Mouse (Mus musculus) limb, embryonic 12.5 days (tissue): ENCODE measurements around the gene Pacs1. TPM values are rescaled to one million over a fixed set of nuclear protein-coding genes. Genes with fewer than 3 reads are reported as not detected.

Experiments used
- ATAC-seq: fragments of 200-750 bp; cut with Nextera tagmentation; 2 replicates; pipeline ENCODE4 v1.8.0; 2017; ENCODE audit warnings: low read depth, moderate TSS enrichment; ENCODE audit not compliant: insufficient number of reproducible peaks, insufficient read depth, low FRiP score, low TSS enrichment
- H3K27ac ChIP-seq: fragments of 300-500 bp; sonication (generic); 2 replicates; pipeline ENCODE4 v1.5.1; 2016; ENCODE audit warnings: mild to moderate bottlenecking, moderate library complexity
- H3K27me3 ChIP-seq: fragments of 300-500 bp; sonication (generic); 2 replicates; pipeline ENCODE4 v1.6.1; 2016; ENCODE audit warnings: mild to moderate bottlenecking, moderate library complexity
- H3K36me3 ChIP-seq: fragments of 300-500 bp; sonication (generic); 2 replicates; pipeline ENCODE4 v1.6.1; 2016; ENCODE audit warnings: mild to moderate bottlenecking, moderate library complexity
- H3K4me1 ChIP-seq: fragments of 300-500 bp; sonication (generic); replicated peaks from 2 replicates; pipeline ENCODE4 v1.6.1; 2016
- H3K4me2 ChIP-seq: fragments of 300-500 bp; sonication (generic); 2 replicates; pipeline ENCODE4 v1.6.1; 2016; ENCODE audit warnings: mild to moderate bottlenecking, moderate library complexity
- H3K4me3 ChIP-seq: fragments of 300-500 bp; sonication (generic); replicated peaks from 2 replicates; pipeline ENCODE4 v1.5.1; 2016; ENCODE audit warnings: mild to moderate bottlenecking
- H3K9ac ChIP-seq: fragments of 300-500 bp; sonication (generic); replicated peaks from 2 replicates; pipeline ENCODE4 v1.6.1; 2016; ENCODE audit warnings: mild to moderate bottlenecking, moderate library complexity
- H3K9me3 ChIP-seq: fragments of 300-500 bp; sonication (generic); 2 replicates; pipeline ENCODE4 v1.6.1; 2016; ENCODE audit warnings: mild to moderate bottlenecking, moderate library complexity
- WGBS: fragments of 180-500 bp; shearing (Covaris S2); methylation state at CpG from one replicate; pipeline ENCODE4 v1.1.7; 2016; 5-methylcytosine and 5-hydroxymethylcytosine counted together
- polyA plus RNA-seq: library from polyadenylated mRNA; unstranded; fragments of >200 nt; fragmentation: Nextera tagmentation; extraction: Ambion mirVana; gene quantifications from 2 replicates; pipeline ENCODE4 v1.2.1, GENCODE M21; 2016

The Pacs1 gene
- polyA plus RNA-seq, 1 experiment from 2014 or later = 25.9 TPM

DNA sequence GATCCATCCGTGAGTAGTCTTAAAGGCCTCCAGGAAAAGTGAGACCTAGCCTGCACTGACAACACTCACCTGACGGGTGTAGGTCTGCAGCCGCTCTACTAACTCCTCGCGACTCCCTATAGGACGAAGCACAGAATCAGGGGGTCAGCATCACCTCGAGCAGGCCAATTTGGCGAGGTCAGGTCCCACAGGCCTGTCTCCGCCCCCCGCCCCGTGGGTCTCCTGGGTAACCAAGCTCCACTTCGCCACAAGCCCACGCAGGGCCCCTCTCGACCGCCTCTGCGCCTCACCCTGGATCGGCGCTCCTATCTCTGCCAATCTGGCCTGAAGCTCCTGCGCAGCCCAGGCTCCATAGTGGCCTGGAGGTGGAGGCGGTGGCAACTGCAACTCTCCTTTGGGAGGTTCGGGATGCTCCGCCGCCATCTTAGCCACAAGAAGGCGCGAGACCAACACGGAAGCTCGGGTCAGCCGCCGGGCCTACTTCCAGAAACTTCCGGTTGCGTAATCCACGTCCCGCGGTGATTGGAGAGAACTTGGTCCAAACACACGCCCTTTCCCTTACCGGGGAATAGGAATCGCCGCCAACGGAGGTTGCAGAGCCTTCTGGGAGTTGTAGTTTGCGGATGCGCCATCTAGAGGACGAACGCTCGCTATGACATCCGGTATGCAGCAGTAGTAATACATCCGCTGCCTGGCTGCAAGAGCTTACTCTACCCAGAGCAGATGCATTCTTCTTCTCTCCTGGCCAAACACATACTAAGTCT, 22.2 kb upstream of the Pacs1 start, which contains the start of gene Sf3b2:
Sf3b2 (minus strand) TSS at position 484 of the 764 bp plus-strand sequence.
- peak; percentile 95 for ATAC-seq
- H3K27me3 ChIP-seq = no peaks in the 10 kb centered on the region
- H3K36me3 ChIP-seq = peaks cover 38% of the 10 kb centered on the region
- H3K9ac ChIP-seq = peak within 1 kb of the TSS; percentile 84
- no peaks in the 10 kb centered on the region for H3K9me3 ChIP-seq
- H3K4me3 ChIP-seq = peak within 1 kb of the TSS; percentile 87
- under 1% methylated on average over 46 of the region's 46 CpGs for WGBS
- peak within 1 kb of the TSS; percentile 88 for H3K27ac ChIP-seq
- peaks cover 34% of the 10 kb centered on the region for H3K4me1 ChIP-seq
- H3K4me2 ChIP-seq = peak within 1 kb of the TSS; percentile 91

DNA sequence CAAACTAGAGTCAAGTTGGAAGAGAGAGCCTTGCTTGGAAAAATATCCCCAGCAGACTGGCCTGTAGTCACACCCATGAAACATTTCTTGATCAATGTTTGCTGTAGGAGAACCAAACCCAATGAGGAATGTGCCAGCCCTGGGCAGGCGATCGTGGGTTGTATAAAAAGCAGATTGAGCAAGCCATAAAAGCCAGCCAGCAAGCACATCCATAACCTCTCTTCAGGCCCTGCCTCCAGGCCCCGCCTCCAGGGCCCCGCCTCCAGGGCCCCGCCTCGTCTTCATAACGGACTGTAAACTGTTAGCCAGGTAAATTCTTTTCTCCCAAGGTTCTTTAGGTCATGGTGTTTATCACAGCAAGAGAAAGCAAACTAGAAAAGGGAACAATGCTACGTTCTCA, 5.5 kb upstream of the Pacs1 start:
- Histone ChIP-seq H3K4me1 (peaks cover 7% of the 10 kb centered on the region; the same call in 1 of the 2 replicates), H3K4me3 (no peak overlapping the region), H3K4me2 (no peak overlapping the region), H3K27me3 (no peaks in the 10 kb centered on the region), H3K9ac (no peak overlapping the region), H3K36me3 (peaks cover 94% of the 10 kb centered on the region), H3K27ac (no peak overlapping the region), H3K9me3 (no peaks in the 10 kb centered on the region)
- ATAC-seq = no peak
- WGBS = 78% methylated on average over 8 of the region's 8 CpGs

DNA sequence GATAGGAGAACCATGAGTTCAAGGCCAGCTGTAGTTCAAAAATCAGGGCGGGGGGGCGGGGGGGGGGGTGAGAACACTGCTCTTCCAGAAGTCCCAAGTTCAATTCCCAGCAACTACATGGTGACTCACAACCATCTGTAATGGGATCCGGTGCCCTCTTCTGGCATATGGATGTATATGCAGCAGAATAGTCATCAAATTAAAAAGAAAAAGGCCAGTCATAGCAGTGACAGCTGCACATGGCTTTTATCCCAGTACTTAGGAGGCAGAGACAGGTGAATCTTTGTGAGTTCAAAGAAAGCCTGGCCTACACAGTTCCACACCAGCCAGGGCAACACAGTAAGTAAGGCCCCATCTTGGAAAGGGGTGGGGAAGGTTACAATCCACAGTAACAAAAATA, 4.2 kb upstream of the Pacs1 start:
- WGBS = 79% methylated on average over 2 of the region's 3 CpGs
- H3K4me2 ChIP-seq = no peak overlapping the region
- H3K9me3 ChIP-seq = no peaks in the 10 kb centered on the region
- no peak overlapping the region for H3K9ac ChIP-seq
- peaks cover 81% of the 10 kb centered on the region for H3K36me3 ChIP-seq
- ATAC-seq = no peak
- H3K27ac ChIP-seq = no peak overlapping the region
- H3K27me3 ChIP-seq = no peaks in the 10 kb centered on the region
- peaks cover 7% of the 10 kb centered on the region for H3K4me1 ChIP-seq
- no peak overlapping the region for H3K4me3 ChIP-seq

DNA sequence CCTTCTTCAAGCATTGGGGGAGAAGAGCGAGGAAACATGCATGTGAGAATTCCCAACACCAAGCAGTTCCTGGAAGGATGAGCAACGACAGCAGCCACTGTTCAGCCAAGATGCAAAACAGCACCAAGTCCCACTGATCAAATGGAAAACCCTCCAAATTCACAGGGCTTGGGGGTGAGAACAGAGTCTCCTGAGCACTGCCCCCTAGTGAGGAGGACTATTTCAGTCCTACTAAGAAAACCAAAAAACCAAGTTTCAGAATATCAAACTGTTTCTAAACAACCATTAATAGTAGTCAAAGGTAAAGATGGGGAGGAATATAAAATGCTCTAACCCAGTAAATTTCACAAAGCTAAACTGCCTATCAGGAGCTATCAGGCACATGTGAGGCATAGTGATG, 3.6 kb upstream of the Pacs1 start:
- 86% methylated on average over 2 of the region's 2 CpGs for WGBS
- Histone ChIP-seq H3K36me3 (peaks cover 75% of the 10 kb centered on the region), H3K27me3 (no peaks in the 10 kb centered on the region), H3K27ac (no peak overlapping the region), H3K9ac (no peak overlapping the region), H3K4me3 (no peak overlapping the region), H3K4me2 (no peak overlapping the region), H3K4me1 (peaks cover 13% of the 10 kb centered on the region), H3K9me3 (no peaks in the 10 kb centered on the region)
- no peak for ATAC-seq

DNA sequence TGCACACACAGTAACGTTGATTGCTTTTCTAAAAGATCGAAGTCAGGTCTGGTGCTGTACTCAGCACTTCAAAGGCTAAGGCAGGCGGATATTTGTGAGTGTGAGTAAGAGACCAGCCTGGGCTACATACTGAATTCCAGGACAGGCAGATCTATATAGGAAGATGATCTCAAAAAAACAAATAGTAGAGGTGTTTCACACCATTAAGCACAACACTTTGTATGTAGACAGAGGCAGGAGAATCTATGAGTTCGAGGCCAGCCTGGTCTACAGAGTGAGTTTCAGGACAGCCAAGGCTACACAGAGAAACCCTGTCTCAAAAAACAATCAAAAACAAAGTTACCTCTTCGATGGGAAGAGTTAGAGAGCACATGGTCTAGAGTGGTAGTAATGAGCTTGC, 2.8 kb upstream of the Pacs1 start:
- Histone ChIP-seq H3K9ac (no peak overlapping the region), H3K4me2 (no peak overlapping the region), H3K9me3 (no peaks in the 10 kb centered on the region), H3K4me1 (peaks cover 20% of the 10 kb centered on the region), H3K27me3 (no peaks in the 10 kb centered on the region), H3K36me3 (peaks cover 67% of the 10 kb centered on the region), H3K4me3 (no peak overlapping the region), H3K27ac (no peak overlapping the region)
- no peak for ATAC-seq
- 90% methylated on average over 5 of the region's 5 CpGs for WGBS

DNA sequence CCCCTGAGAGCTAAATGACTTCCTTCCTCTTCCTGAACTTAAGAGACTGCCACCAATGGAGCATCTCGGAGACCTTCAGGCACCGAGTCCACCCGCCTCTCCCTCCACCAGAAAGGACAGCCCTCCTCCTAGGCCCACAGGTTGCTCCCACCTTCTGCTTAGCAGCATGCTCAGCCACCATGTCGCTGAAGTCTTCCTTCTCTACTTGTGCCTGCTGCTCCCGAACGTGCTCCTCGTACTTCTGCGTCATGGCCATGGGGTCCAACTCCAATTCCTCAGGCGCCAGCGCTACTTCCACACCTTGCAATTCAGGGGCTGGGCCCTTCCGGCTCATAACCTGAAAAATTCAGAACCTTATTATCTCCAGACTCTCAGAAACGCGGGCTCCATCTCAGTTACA, 1.7 kb upstream of the Pacs1 start:
- no peak for ATAC-seq
- 0 out of 2 replicates have a peak overlapping the region, but pooled peaks have one; percentile 2 for H3K9ac ChIP-seq
- H3K4me3 ChIP-seq = no peak overlapping the region
- no peak overlapping the region for H3K4me2 ChIP-seq
- H3K27me3 ChIP-seq = no peaks in the 10 kb centered on the region
- peaks cover 25% of the 10 kb centered on the region for H3K4me1 ChIP-seq
- peaks cover 56% of the 10 kb centered on the region for H3K36me3 ChIP-seq
- WGBS = 94% methylated on average over 11 of the region's 13 CpGs
- H3K9me3 ChIP-seq = no peaks in the 10 kb centered on the region
- H3K27ac ChIP-seq = no peak overlapping the region

DNA sequence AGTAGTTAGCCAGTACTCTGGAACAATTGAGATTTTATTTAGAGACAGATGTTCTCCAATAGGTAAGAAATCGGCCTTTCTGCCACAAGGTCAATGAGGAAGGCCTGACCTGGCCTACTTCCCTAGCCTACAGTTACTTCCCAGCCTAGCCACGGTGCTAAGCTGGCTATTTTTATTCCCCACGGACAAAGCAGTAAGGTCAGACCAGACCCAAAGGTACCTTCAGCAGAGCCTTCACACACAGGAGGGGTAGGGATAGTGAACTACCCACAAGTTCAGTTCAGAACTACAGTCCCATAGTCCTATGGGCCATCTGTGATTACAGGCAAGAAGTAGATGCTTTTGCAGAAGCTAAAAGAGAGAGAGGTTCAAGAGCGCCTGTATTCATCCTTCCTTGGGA, 997 bp upstream of the Pacs1 start:
- Histone ChIP-seq H3K9me3 (no peaks in the 10 kb centered on the region), H3K4me1 (peaks cover 25% of the 10 kb centered on the region), H3K9ac (no peak overlapping the region), H3K4me2 (peak overlapping the region; percentile 80), H3K27me3 (no peaks in the 10 kb centered on the region), H3K36me3 (peaks cover 49% of the 10 kb centered on the region), H3K27ac (peak overlapping the region; percentile 94), H3K4me3 (no peak overlapping the region)
- 69% methylated on average over 4 of the region's 4 CpGs for WGBS
- ATAC-seq = no peak

DNA sequence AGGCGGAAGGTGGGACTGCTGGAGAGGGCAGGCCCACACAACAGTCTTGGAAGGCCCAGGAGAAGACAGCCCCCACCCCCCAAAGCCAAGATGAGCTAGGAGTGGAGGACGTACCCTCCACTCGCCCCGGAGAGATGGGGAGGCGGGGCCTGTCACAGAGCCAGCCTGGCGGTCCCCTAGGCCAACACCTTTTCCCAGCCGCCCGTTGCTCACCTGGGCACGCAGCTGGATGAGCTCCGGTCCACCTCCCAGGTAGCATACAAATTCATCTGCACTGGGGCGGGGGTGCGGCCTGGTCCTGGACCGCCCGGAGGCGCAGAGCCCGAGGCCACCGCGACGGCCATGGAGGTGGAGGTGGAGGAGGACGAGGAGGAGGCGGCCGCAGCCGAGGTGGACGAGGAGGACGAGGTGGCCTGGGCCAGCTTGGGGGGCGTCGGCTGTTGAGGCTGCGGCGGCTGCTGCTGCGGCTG, 558 bp downstream of the Pacs1 start:
- Histone ChIP-seq H3K9me3 (no peaks in the 10 kb centered on the region), H3K27me3 (no peaks in the 10 kb centered on the region), H3K4me3 (peak overlapping the region; percentile 94), H3K27ac (peak overlapping the region; percentile 94), H3K36me3 (peaks cover 34% of the 10 kb centered on the region), H3K4me1 (peaks cover 25% of the 10 kb centered on the region), H3K9ac (peak overlapping the region; percentile 92), H3K4me2 (peak overlapping the region; percentile 80)
- under 1% methylated on average over 29 of the region's 30 CpGs for WGBS
- ATAC-seq = peak; percentile 69

DNA sequence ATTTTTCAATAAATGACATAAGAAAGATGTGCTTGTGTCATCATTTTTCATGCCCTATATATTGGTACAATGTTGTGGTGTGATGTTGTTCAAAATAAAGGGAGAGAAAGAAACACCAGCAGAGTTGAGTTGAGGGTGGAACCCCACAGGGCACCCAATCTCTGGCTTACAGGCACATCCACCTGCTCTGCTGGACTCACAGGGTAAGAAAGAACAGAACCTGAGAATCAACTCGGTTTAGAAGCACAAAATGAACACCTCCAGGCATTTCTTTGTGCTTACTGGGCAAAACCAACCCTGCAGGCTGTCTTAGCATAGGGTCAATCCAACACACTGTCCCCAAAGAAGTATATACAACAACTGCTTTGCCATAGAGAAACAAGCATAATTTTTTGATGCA, 1.5 kb downstream of the Pacs1 start:
- Histone ChIP-seq H3K4me2 (peak overlapping the region; percentile 80), H3K27me3 (no peaks in the 10 kb centered on the region), H3K27ac (no peak overlapping the region), H3K9me3 (no peaks in the 10 kb centered on the region), H3K4me1 (peaks cover 25% of the 10 kb centered on the region), H3K4me3 (peak overlapping the region; percentile 94), H3K36me3 (peaks cover 27% of the 10 kb centered on the region), H3K9ac (0 out of 2 replicates have a peak overlapping the region, but pooled peaks have one; percentile 92)
- WGBS = 62% methylated on average over 1 of the region's 1 CpGs
- ATAC-seq = no peak

DNA sequence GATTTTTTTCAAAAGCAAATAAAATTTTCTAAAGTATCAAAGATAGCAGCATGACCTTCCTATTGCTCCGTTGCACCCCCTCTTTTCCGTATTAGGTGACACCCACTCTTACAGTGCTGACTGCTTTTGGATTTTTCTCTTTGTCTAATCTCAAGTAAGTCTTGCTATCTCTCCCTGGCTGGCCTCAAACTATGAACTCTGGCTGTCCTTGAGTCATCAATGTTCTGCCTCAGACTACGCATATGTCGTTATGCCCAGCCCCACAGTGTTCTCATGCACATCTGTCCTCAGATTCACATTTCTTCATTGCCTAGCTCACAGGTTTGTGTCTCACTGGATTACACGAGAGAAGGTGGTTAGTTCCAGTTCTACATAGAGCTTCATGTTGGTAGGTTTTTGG, 3.5 kb downstream of the Pacs1 start:
- no peaks in the 10 kb centered on the region for H3K9me3 ChIP-seq
- no peak for ATAC-seq
- no peak overlapping the region for H3K4me3 ChIP-seq
- H3K4me1 ChIP-seq = peaks cover 24% of the 10 kb centered on the region
- H3K27me3 ChIP-seq = no peaks in the 10 kb centered on the region
- H3K36me3 ChIP-seq = peaks cover 7% of the 10 kb centered on the region
- WGBS = 82% methylated on average over 5 of the region's 5 CpGs
- no peak overlapping the region for H3K27ac ChIP-seq
- no peak overlapping the region for H3K9ac ChIP-seq
- H3K4me2 ChIP-seq = no peak overlapping the region

DNA sequence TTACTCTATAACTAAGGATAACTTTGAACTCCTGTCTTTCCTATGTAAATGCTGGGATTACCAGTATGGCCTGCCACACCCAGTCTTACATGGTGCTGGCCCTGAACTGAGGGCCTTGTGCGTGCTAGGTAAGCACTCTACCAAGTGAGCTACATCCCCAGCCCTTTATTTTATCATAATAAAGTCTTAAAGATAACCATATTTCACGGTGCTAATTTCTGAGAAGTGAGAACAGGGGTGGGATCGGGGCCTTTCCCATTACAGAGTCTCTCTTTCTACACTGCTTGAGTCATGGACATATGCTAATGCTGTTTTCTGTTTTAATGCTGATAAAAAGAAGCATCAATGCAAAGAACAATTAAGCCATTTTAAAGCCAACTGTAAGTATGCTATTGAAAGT, 4.0 kb downstream of the Pacs1 start:
- 87% methylated on average over 3 of the region's 3 CpGs for WGBS
- no peak overlapping the region for H3K9ac ChIP-seq
- H3K4me2 ChIP-seq = no peak overlapping the region
- H3K27me3 ChIP-seq = no peaks in the 10 kb centered on the region
- H3K36me3 ChIP-seq = peaks cover 1% of the 10 kb centered on the region; the same call in 1 of the 2 replicates
- H3K27ac ChIP-seq = no peak overlapping the region
- H3K9me3 ChIP-seq = no peaks in the 10 kb centered on the region
- ATAC-seq = no peak
- no peak overlapping the region for H3K4me3 ChIP-seq
- peaks cover 19% of the 10 kb centered on the region for H3K4me1 ChIP-seq

DNA sequence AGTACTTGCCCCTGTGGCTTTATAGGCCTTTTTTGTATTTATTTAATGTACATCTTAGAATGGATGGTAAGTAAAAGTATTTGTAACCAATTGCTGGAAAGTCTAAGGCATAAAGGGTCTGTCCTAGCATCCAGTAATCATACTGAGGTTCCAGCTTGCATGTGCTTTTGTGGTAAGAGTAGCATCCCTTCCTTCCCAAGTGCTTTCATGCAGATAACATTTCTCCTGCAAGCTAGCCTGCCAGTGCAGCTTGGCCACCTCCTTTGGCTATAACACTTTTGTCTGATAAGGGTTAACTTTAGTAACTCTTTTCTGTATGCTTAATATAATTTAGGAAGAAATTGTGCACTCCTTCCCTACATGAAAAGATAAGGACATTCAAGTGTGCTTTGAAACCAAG, 4.9 kb downstream of the Pacs1 start:
- no peak overlapping the region for H3K4me2 ChIP-seq
- H3K27ac ChIP-seq = no peak overlapping the region
- no peak overlapping the region for H3K4me3 ChIP-seq
- ATAC-seq = no peak
- no peaks in the 10 kb centered on the region; the same call in 1 of the 2 replicates for H3K36me3 ChIP-seq
- no peaks in the 10 kb centered on the region for H3K27me3 ChIP-seq
- peaks cover 18% of the 10 kb centered on the region for H3K4me1 ChIP-seq
- no peak overlapping the region for H3K9ac ChIP-seq
- H3K9me3 ChIP-seq = no peaks in the 10 kb centered on the region
